In genomic region chr5:53165672-53166071, GRCm38 (mm10) we compare ENCODE assay signal across 25 mouse cellular contexts.
"Had no signal": no experiment of that assay in that cellular context is flagged by ENCODE, and none has a peak within 500 bp of the region (broad histone marks: within the 10 kb centered on the region; RNA-seq: fewer than 3 reads in every experiment).

No protein-coding gene starts in this region.

- H3K27ac ChIP-seq: heart, adult 2 months; heart, embryonic 13.5 days; heart, embryonic 15.5 days; hindbrain, embryonic 13.5 days; hindbrain, embryonic 15.5 days; hindbrain, postnatal 0 days; kidney, embryonic 15.5 days; kidney, postnatal 0 days; limb, embryonic 10.5 days; limb, embryonic 12.5 days had no signal

- H3K27me3 ChIP-seq: heart, embryonic 13.5 days; heart, embryonic 15.5 days; hindbrain, embryonic 13.5 days; hindbrain, embryonic 15.5 days; kidney, embryonic 15.5 days; limb, embryonic 12.5 days had no signal

- H3K4me3 ChIP-seq: heart, adult 2 months; heart, embryonic 13.5 days; heart, embryonic 15.5 days; hindbrain, embryonic 13.5 days; hindbrain, embryonic 15.5 days; kidney, embryonic 15.5 days; limb, embryonic 10.5 days; limb, embryonic 12.5 days had no signal

- ATAC-seq: hindbrain, postnatal 0 days; intestine, embryonic 16.5 days had no signal

- H3K4me2 ChIP-seq: heart, embryonic 11.5 days; heart, embryonic 13.5 days; heart, embryonic 15.5 days; hindbrain, embryonic 13.5 days; hindbrain, embryonic 15.5 days; kidney, embryonic 15.5 days; limb, embryonic 12.5 days had no signal

- H3K9ac ChIP-seq: heart, embryonic 13.5 days; heart, embryonic 15.5 days; hindbrain, embryonic 13.5 days; hindbrain, embryonic 15.5 days; kidney, embryonic 15.5 days; limb, embryonic 12.5 days had no signal

- DNase-seq: gastrocnemius, postnatal 14 days; gastrocnemius, postnatal 36 days; heart, adult 11 months; heart, adult 2 months; heart, postnatal 14 days; heart, postnatal 36 days; kidney, adult 11 months; kidney, adult 2 months; kidney, adult 9 months; kidney, postnatal 14 days; kidney, postnatal 36 days; layer of hippocampus, adult 9-11 months; layer of hippocampus, postnatal 36 days; liver had no signal

- H3K9me3 ChIP-seq: heart, embryonic 13.5 days; heart, embryonic 15.5 days; hindbrain, embryonic 13.5 days; hindbrain, embryonic 15.5 days; kidney, embryonic 15.5 days; limb, embryonic 10.5 days; limb, embryonic 12.5 days had no signal

- H3K4me1 ChIP-seq: heart, embryonic 13.5 days; heart, embryonic 15.5 days; hindbrain, embryonic 13.5 days; hindbrain, embryonic 15.5 days; kidney, embryonic 15.5 days; limb, embryonic 10.5 days; limb, embryonic 12.5 days had no signal

- H3K36me3 ChIP-seq: heart, embryonic 13.5 days; heart, embryonic 15.5 days; limb, embryonic 10.5 days; limb, embryonic 12.5 days had no signal
